ENCODE assay signal across 9 mouse cellular contexts in the genomic region with DNA sequence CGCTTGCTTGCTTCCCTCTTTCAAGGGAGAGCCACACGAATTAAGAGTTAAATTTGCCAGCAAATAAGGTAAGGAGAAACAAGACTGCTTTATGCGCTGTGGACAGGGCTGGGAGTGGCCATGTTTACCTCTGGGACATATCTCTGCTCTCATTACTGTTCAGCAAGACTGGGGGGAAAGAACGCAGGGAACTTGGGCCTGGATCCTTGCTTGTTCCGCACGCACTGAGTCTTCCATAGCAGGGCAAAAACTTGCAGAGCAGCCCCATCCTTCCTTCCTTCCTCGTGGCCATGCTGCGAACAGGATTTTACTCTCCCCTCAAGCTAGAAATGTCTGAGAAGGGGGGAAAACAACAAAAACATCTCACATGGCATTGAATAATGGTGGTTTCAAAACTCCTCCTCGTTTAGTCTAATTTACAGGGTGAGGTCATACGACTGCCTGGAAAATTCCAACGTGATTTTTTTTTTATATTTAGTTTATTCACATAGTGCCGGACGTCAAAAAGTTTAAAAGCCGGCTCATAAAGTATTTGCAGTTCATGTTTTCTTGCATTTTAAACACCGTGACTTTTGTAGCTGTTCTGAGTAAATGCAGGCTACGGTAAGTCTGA. TPM values are rescaled to one million over a fixed set of nuclear protein-coding genes. Genes with fewer than 3 reads are reported as not detected.
A peak's percentile ranks its signal among the peaks of the same experiment; 100 is the strongest.
DNase-seq lines count a peak whose midpoint lies in the region; ATAC-seq and TF ChIP-seq lines count a peak whose summit lies in the region.
"Had no signal": no experiment of that assay in that cellular context is flagged by ENCODE, and none has a peak within 500 bp of the region (broad histone marks: within the 10 kb centered on the region; RNA-seq: fewer than 3 reads in every experiment).

No protein-coding gene starts in this region.

- H3K4me3 ChIP-seq in heart, embryonic 16.5 days (ENCODE audit: low read length): peak overlapping the region; percentile 11; the same call in 1 of the 2 replicates
- no peak overlapping the region for H3K4me3 ChIP-seq in liver, postnatal 0 days (ENCODE audit: low read depth, low read length)

- TF ChIP-seq EP300 in liver, postnatal 0 days (IDR thresholded peaks at IDR 0.05; ENCODE audit: low read depth): no peak

- peaks cover 78% of the 10 kb centered on the region for H3K4me1 ChIP-seq in heart, embryonic 16.5 days (ENCODE audit: control insufficient read depth, insufficient read depth, low read length)
- peaks cover 20% of the 10 kb centered on the region for H3K4me1 ChIP-seq in liver, postnatal 0 days (ENCODE audit: insufficient read depth)

- peak overlapping the region; percentile 17 for H3K9ac ChIP-seq in heart, embryonic 16.5 days (ENCODE audit: low read length)
- H3K9ac ChIP-seq in liver, postnatal 0 days (replicated peaks): no peak overlapping the region

- H3K4me2 ChIP-seq in heart, embryonic 16.5 days (ENCODE audit: low read depth, low read length): peak overlapping the region; percentile 38
- no peak overlapping the region for H3K4me2 ChIP-seq in liver, postnatal 0 days (ENCODE audit: low read depth, low read length)

- ATAC-seq in heart, embryonic 16.5 days (replicated peaks; ENCODE audit: extremely low read depth, insufficient read depth, low FRiP score): peak; percentile 32; the same call in 1 of the 2 replicates
- no peak for ATAC-seq in liver, postnatal 0 days

- no peaks in the 10 kb centered on the region for H3K27me3 ChIP-seq in heart, embryonic 16.5 days (ENCODE audit: control insufficient read depth, insufficient read depth, low read length)
- H3K27me3 ChIP-seq in liver, postnatal 0 days (ENCODE audit: insufficient read depth, low read length): no peaks in the 10 kb centered on the region

- TF ChIP-seq CTCF in liver, postnatal 0 days (IDR thresholded peaks at IDR 0.05; ENCODE audit: low read depth): no peak

- H3K27ac ChIP-seq in heart, embryonic 16.5 days (ENCODE audit: low read length): peak overlapping the region; percentile 94
- H3K27ac ChIP-seq in liver, postnatal 0 days (ENCODE audit: low read depth): peak overlapping the region; percentile 20; the same call in 1 of the 2 replicates

- H3K9me3 ChIP-seq in heart, embryonic 16.5 days (replicated peaks; ENCODE audit: control insufficient read depth, low read length): no peaks in the 10 kb centered on the region
- H3K9me3 ChIP-seq in liver, postnatal 0 days (ENCODE audit: low read length): no peaks in the 10 kb centered on the region

- 23% methylated on average over 16 of the region's 16 CpGs for WGBS in heart, embryonic 16.5 days
- WGBS in liver, postnatal 0 days (ENCODE audit: insufficient replicate concordance): 53% methylated on average over 16 of the region's 16 CpGs

- peaks cover 3% of the 10 kb centered on the region; the same call in 1 of the 2 replicates for H3K36me3 ChIP-seq in heart, embryonic 16.5 days (ENCODE audit: control insufficient read depth, insufficient read depth)
- H3K36me3 ChIP-seq in liver, postnatal 0 days (replicated peaks; ENCODE audit: insufficient read depth, low read length): no peaks in the 10 kb centered on the region; the same call in 1 of the 2 replicates

- peak; percentile 48 for DNase-seq in kidney, adult 18-20 months
- DNase-seq in kidney, adult 9 months: no peak
- DNase-seq in adipocyte (ENCODE audit: low spot score): peak; percentile 78
- no peak for DNase-seq in liver, postnatal 0 days
- DNase-seq in cerebellum, postnatal 14 days: no peak
- no peak for DNase-seq in frontal cortex, postnatal 10 days (ENCODE audit: low spot score in 2 of 2)
- DNase-seq in right cerebral cortex, postnatal 14 days: no peak
- DNase-seq: cerebellum, adult 11 months had no signal

RNA-seq across cellular contexts. Expression of a gene that starts 21.8 kb away (rescaled TPM):
- polyA plus RNA-seq in heart, embryonic 16.5 days (2015; fragmentation: Nextera tagmentation; extraction: Ambion mirVana): 129 and 142 TPM in 2 replicates
- 16.0 and 16.9 TPM in 2 replicates for polyA plus RNA-seq in liver, postnatal 0 days (2015; fragmentation: Nextera tagmentation; extraction: Ambion mirVana)

Comparison
In these comparisons a context has a peak if more than half of its experiments do, and no peak if none do; other contexts are left out.
1. DNase-seq: peak in kidney, adult 18-20 months (single experiment) and adipocyte (single experiment); none in kidney, adult 9 months (single experiment), liver, postnatal 0 days (single experiment), cerebellum, postnatal 14 days (0 of 2), frontal cortex, postnatal 10 days (0 of 2) and right cerebral cortex, postnatal 14 days (single experiment).